Mouse (Mus musculus) common myeloid progenitor, adult 5-6 weeks (primary cell): Measurements from ENCODE around the gene Plpp1. TPM values are rescaled to one million over a fixed set of nuclear protein-coding genes. Genes with fewer than 3 reads are reported as not detected.

ENCODE experiments used
- ATAC-seq: replicated peaks from 2 replicates; pipeline ENCODE4 v1.8.0; 2016; ENCODE audit warnings: low read depth, mild to moderate bottlenecking, moderate TSS enrichment, inconsistent platforms; ENCODE audit not compliant: poor library complexity, severe bottlenecking
- total RNA-seq: library from RNA; stranded (forward); fragments of 200-1000, 187-1606 nt; gene quantifications from 2 replicates; pipeline ENCODE4 v1.2.3, GENCODE M21; 2017

Gene Plpp1
- total RNA-seq, 1 experiment from 2014 or later, result 3.6 TPM

GRCm38 (mm10) chr13:112809504-112810247 lies 9.1 kb downstream of the Plpp1 start:
- ATAC-seq, result no peak

- ATAC-seq, result peak; percentile 40; the same call in 1 of the 2 replicates
These were observed 9.7 kb downstream of the Plpp1 start for GRCm38 (mm10) chr13:112810248-112810645.

GRCm38 (mm10) chr13:112810751-112811150 lies 10.2 kb downstream of the Plpp1 start:
- no peak for ATAC-seq

GRCm38 (mm10) chr13:112811708-112812403 lies 11.3 kb downstream of the Plpp1 start:
- ATAC-seq, result no peak

GRCm38 (mm10) chr13:112815996-112816395 lies 15.4 kb downstream of the Plpp1 start:
- no peak; the same call in 1 of the 2 replicates for ATAC-seq

GRCm38 (mm10) chr13:112818125-112818524 lies 17.5 kb downstream of the Plpp1 start:
- ATAC-seq, result no peak

GRCm38 (mm10) chr13:112822413-112822812 lies 21.8 kb downstream of the Plpp1 start:
- ATAC-seq, result no peak

- ATAC-seq, result no peak
These were observed 22.8 kb downstream of the Plpp1 start for GRCm38 (mm10) chr13:112823236-112823910.

- ATAC-seq, result no peak
These were observed 23.5 kb downstream of the Plpp1 start for GRCm38 (mm10) chr13:112823911-112824648.

- no peak for ATAC-seq
These were observed 24.9 kb downstream of the Plpp1 start for GRCm38 (mm10) chr13:112825479-112825878.

- ATAC-seq, result no peak
These were observed 29.0 kb downstream of the Plpp1 start for GRCm38 (mm10) chr13:112829619-112830018.

GRCm38 (mm10) chr13:112832589-112832988 lies 32.0 kb downstream of the Plpp1 start:
- ATAC-seq, result no peak

GRCm38 (mm10) chr13:112833253-112833894 lies 32.8 kb downstream of the Plpp1 start:
- ATAC-seq, result no peak

GRCm38 (mm10) chr13:112833895-112834263 lies 33.3 kb downstream of the Plpp1 start:
- no peak for ATAC-seq

GRCm38 (mm10) chr13:112835113-112835512 lies 34.5 kb downstream of the Plpp1 start:
- no peak for ATAC-seq

- ATAC-seq, result no peak
These were observed 36.4 kb downstream of the Plpp1 start for GRCm38 (mm10) chr13:112836951-112837350.

- ATAC-seq, result no peak; the same call in 1 of the 2 replicates
These were observed 37.1 kb downstream of the Plpp1 start for GRCm38 (mm10) chr13:112837621-112838155.

GRCm38 (mm10) chr13:112838562-112839232 lies 38.1 kb downstream of the Plpp1 start:
- peak; percentile 81 for ATAC-seq
